Mouse (Mus musculus) midbrain, embryonic 16.5 days (tissue): ENCODE measurements at regions not wholly inside any gene's neighbourhood (a gene's known extent, or its start where the extent isn't known, plus 50 kb on each side); places are given as distances from the start of the nearest gene placed in this dataset.

Experiments used
- ATAC-seq: fragments of 200-750 bp; cut with Nextera tagmentation; 2 replicates; pipeline ENCODE4 v1.8.0; 2017; ENCODE audit warnings: moderate TSS enrichment
- H3K27ac ChIP-seq: fragments of 300-500 bp; sonication (generic); 2 replicates; pipeline ENCODE4 v1.5.1; 2014; ENCODE audit warnings: mild to moderate bottlenecking, low read length, mixed read lengths
- H3K27me3 ChIP-seq: fragments of 300-500 bp; sonication (generic); 2 replicates; pipeline ENCODE4 v1.6.1; 2014; ENCODE audit warnings: low read depth, low read length, mixed read lengths; ENCODE audit not compliant: control insufficient read depth, insufficient read depth
- H3K36me3 ChIP-seq: fragments of 300-500 bp; sonication (generic); 2 replicates; pipeline ENCODE4 v1.6.1; 2014; ENCODE audit warnings: mild to moderate bottlenecking, low read length, moderate library complexity, mixed read lengths; ENCODE audit not compliant: control insufficient read depth, insufficient read depth
- H3K4me1 ChIP-seq: fragments of 300-500 bp; sonication (generic); 2 replicates; pipeline ENCODE4 v1.6.1; 2014; ENCODE audit warnings: mild to moderate bottlenecking, low read length, mixed read lengths; ENCODE audit not compliant: control insufficient read depth, insufficient read depth
- H3K4me2 ChIP-seq: fragments of 300-500 bp; sonication (generic); 2 replicates; pipeline ENCODE4 v1.6.1; 2014; ENCODE audit warnings: mild to moderate bottlenecking, low read length, mixed read lengths
- H3K4me3 ChIP-seq: fragments of 300-500 bp; sonication (generic); 2 replicates; pipeline ENCODE4 v1.5.1; 2014; ENCODE audit warnings: low read depth, mild to moderate bottlenecking, low read length, moderate library complexity, mixed read lengths
- H3K9ac ChIP-seq: fragments of 300-500 bp; sonication (generic); 2 replicates; pipeline ENCODE4 v1.6.1; 2014; ENCODE audit warnings: low read depth, low read length, mixed read lengths
- H3K9me3 ChIP-seq: fragments of 300-500 bp; sonication (generic); replicated peaks from 2 replicates; pipeline ENCODE4 v1.6.1; 2014; ENCODE audit warnings: mild to moderate bottlenecking, low read length, mixed read lengths; ENCODE audit not compliant: control insufficient read depth, poor library complexity, severe bottlenecking
- WGBS: fragments of 180-500 bp; shearing (Covaris S2); extraction: QIAGEN DNeasy Blood & Tissue Kit; methylation state at CpG from one replicate; pipeline ENCODE4 v1.1.7; 2014; 5-methylcytosine and 5-hydroxymethylcytosine counted together

DNA sequence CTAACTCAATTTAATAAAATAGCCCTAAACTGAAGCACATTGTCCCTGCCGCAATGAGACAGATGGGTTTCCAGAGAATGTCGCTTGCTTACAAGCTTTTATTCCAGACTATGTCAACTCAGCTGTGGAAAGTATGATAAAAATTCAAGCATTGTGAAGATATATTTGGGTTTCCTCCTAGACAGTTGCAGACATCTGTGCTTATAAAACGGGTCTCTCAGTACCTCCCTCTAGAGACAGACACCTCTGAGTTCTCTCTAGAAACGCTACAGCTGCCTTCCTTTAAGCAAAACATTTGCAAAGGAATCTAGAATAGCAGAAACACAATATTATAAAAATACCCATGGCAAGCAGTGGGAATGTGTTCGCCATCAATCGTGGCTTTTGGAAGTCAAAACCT, 137.3 kb downstream of the Cox18 start:
- H3K4me2 ChIP-seq = no peak overlapping the region
- H3K36me3 ChIP-seq = no peaks in the 10 kb centered on the region
- no peaks in the 10 kb centered on the region for H3K27me3 ChIP-seq
- no peaks in the 10 kb centered on the region for H3K4me1 ChIP-seq
- 90% methylated on average over 6 of the region's 6 CpGs for WGBS
- no peak overlapping the region for H3K9ac ChIP-seq
- no peak overlapping the region for H3K4me3 ChIP-seq
- no peaks in the 10 kb centered on the region for H3K9me3 ChIP-seq
- ATAC-seq = no peak
- no peak overlapping the region for H3K27ac ChIP-seq

DNA sequence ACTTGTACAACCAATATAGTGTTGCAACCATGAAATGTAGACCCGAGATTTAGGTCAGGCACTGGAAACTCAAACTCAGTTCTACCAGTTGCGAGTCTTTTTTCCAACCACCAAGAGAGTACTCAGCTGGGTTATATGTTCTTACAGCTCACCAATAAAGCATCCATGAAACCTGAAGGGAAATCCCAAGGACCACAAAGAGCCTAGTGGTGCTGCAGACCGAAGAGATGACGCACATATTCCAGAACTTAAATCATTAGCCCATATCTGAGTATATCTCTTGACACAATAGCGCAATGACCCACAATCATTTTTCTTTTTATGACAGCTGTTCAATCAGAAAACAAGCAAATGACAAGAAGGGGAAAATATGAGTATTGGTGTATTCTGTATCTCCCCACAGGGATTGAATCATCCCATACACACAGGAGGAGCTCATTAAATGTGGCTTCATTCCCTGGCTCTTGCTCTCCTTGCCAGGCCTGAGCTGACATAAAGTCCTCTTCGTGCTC, 146.7 kb downstream of the Cox18 start:
- no peak overlapping the region for H3K9ac ChIP-seq
- H3K9me3 ChIP-seq = no peaks in the 10 kb centered on the region
- H3K27ac ChIP-seq = no peak overlapping the region
- no peaks in the 10 kb centered on the region for H3K4me1 ChIP-seq
- no peak overlapping the region for H3K4me2 ChIP-seq
- H3K4me3 ChIP-seq = no peak overlapping the region
- 95% methylated on average over 6 of the region's 6 CpGs for WGBS
- ATAC-seq = no peak
- H3K36me3 ChIP-seq = no peaks in the 10 kb centered on the region
- no peaks in the 10 kb centered on the region for H3K27me3 ChIP-seq

DNA sequence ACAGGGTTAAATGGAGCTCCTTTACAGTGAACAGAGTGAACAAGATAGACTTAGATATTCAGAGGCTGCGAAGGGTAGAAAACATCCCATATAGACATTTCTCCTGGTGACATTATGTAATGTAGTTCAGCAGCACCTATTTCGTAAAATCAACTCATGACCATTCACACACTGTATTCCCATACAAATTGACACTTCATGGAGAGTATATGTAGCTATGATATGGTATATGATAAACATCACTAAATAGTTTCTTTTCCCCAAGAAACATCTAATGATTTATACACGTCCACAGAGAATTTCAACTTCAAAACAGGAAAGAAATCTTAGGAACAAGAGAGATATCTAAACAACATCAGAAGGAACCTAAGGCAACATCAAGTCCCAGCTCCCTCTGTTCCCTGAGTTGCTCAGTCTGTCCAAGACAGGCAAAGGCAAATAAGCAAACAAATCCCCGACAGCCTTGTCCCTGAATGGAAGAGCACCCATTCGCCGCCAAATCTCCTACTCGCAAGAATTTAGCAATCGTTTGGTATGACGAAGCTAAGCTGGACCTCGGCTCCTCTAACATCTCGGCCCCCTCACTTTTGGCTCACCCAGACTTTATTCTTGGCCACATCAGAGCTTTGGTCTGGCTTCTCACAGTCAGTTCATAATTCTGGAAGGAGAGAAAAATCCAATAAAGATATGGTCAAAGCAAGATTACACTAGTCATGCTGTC, 148.0 kb downstream of the Cox18 start:
- H3K27ac ChIP-seq = no peak overlapping the region
- H3K4me1 ChIP-seq = no peaks in the 10 kb centered on the region
- no peaks in the 10 kb centered on the region for H3K9me3 ChIP-seq
- H3K9ac ChIP-seq = no peak overlapping the region
- no peak overlapping the region for H3K4me2 ChIP-seq
- ATAC-seq = no peak
- WGBS = 94% methylated on average over 11 of the region's 11 CpGs
- H3K36me3 ChIP-seq = no peaks in the 10 kb centered on the region
- no peak overlapping the region for H3K4me3 ChIP-seq
- H3K27me3 ChIP-seq = no peaks in the 10 kb centered on the region

DNA sequence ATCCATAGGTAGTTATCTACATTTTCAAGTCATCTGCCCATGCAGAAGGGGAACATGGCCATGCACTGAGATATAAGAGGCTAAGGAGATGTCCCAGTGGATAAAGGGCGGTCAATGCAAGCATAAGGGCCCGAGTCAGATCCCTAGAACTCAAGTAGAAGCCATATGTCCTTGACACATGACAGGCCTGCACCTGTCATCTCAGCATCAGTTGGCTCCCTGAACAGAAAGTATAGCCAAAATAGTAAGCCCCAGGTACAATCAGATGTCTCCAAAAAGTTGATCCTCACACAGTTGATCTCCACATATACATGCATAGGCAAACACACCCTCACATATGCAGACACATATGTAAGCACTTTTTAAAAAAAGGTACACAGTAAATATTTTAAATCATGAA, 152.0 kb downstream of the Cox18 start:
- H3K27ac ChIP-seq = no peak overlapping the region
- no peaks in the 10 kb centered on the region for H3K27me3 ChIP-seq
- H3K36me3 ChIP-seq = no peaks in the 10 kb centered on the region
- WGBS = 88% methylated on average over 2 of the region's 2 CpGs
- no peak overlapping the region for H3K4me3 ChIP-seq
- no peak for ATAC-seq
- no peaks in the 10 kb centered on the region for H3K9me3 ChIP-seq
- no peak overlapping the region for H3K9ac ChIP-seq
- H3K4me2 ChIP-seq = no peak overlapping the region
- H3K4me1 ChIP-seq = no peaks in the 10 kb centered on the region

DNA sequence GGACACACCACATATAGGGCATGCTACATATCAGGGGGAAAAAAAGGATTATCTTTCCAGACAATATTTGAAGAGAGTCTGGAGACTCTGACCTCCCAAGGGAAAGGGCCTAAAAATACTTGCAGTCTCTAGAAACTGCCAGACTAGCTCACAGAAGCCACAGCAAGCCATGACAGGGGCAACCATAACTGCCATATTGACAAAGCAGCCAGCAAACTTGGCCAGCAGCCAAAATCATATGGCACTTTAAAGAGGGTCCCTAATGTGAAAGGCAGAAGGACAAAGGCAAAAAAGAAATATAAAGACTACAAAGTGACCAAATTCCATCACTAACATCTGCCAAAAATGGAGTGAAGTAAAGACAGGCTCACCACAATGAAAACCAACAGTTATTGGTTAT, 155.2 kb downstream of the Cox18 start:
- H3K36me3 ChIP-seq = no peaks in the 10 kb centered on the region
- H3K9ac ChIP-seq = no peak overlapping the region
- no peak overlapping the region for H3K4me2 ChIP-seq
- H3K9me3 ChIP-seq = no peaks in the 10 kb centered on the region
- H3K4me1 ChIP-seq = no peaks in the 10 kb centered on the region
- ATAC-seq = no peak
- no peaks in the 10 kb centered on the region for H3K27me3 ChIP-seq
- H3K4me3 ChIP-seq = no peak overlapping the region
- no peak overlapping the region for H3K27ac ChIP-seq

DNA sequence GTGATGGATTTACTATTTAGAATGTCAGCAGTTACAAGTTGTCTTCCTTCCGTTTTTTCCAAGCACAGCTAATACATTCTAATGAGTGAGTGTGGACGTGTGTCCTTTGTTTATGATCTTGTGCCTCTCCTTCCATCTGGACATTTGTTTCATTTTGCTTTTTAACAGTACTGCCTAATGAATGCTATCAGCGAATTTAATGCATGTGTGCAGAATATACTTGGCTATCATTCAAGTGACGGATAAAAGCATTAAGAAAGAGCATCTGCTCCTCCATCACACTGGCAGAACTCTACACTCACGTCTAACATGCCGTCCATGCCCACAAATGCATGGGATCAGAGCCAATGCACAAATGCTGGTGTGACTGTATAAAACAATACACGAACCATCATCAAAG, 156.0 kb downstream of the Cox18 start:
- no peaks in the 10 kb centered on the region for H3K9me3 ChIP-seq
- no peak overlapping the region for H3K9ac ChIP-seq
- H3K4me3 ChIP-seq = no peak overlapping the region
- H3K27ac ChIP-seq = no peak overlapping the region
- no peaks in the 10 kb centered on the region for H3K36me3 ChIP-seq
- H3K4me2 ChIP-seq = no peak overlapping the region
- ATAC-seq = no peak
- no peaks in the 10 kb centered on the region for H3K27me3 ChIP-seq
- WGBS = 55% methylated on average over 7 of the region's 7 CpGs
- H3K4me1 ChIP-seq = no peaks in the 10 kb centered on the region

DNA sequence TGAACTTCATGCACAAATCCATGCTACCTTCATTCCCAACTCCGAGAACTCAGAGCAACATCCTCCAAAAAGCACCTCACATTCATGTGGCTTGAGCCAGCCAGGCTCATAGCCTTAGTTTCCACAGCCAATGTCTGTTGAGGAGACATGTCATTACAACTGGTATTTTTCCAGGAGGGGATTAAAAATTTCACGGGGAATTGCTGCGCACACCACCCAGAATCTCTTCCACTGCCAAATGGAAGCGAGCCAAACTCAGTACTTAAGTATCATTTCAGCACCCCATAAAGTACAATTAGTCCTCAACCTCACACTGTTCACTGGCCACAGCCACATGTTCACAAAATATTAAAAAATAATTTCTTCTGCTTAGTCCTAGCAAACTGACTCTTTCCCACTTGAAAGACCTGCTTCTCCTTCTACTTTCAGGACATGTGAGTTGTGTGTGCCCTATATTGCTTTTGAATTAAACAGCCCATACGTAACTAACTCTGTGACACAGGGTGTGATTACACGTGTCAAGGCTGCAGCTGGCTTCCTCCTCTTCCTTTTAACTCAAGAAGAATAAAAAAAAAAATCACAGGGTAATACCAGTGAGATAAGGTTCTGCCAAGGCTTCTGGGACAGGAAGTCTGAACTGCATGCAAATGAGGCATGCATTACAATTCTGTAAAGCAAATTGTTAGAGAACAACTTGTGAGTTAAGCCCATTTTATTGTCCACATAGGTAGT, 157.8 kb downstream of the Cox18 start:
- no peak for ATAC-seq
- H3K27ac ChIP-seq = no peak overlapping the region

DNA sequence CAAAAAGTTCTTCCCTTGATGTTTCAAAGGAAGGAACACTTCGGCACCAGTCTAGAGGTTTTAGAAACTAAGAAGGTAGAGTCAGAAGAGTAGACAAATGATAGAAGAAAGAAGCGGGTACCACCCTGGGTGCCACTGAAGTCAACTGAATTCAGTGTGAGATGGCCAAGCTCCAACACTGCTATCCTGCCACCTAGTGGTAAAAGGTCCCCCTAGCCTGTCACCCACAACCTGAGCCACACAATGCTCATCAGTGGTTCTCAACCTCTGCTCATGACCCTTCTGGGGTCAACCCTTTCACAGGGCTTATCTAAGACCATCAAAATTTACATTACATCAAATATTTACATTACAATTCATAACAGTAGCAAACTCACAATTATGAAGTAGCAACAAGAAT, 168.1 kb downstream of the Cox18 start:
- no peaks in the 10 kb centered on the region for H3K9me3 ChIP-seq

More for the DNA sequence above, 157.8 kb downstream of the Cox18 start:
- 58% methylated on average over 6 of the region's 6 CpGs for WGBS
- Histone ChIP-seq H3K4me3 (no peak overlapping the region), H3K4me2 (no peak overlapping the region), H3K27me3 (no peaks in the 10 kb centered on the region), H3K9ac (no peak overlapping the region), H3K4me1 (no peaks in the 10 kb centered on the region), H3K9me3 (no peaks in the 10 kb centered on the region), H3K36me3 (no peaks in the 10 kb centered on the region)

DNA sequence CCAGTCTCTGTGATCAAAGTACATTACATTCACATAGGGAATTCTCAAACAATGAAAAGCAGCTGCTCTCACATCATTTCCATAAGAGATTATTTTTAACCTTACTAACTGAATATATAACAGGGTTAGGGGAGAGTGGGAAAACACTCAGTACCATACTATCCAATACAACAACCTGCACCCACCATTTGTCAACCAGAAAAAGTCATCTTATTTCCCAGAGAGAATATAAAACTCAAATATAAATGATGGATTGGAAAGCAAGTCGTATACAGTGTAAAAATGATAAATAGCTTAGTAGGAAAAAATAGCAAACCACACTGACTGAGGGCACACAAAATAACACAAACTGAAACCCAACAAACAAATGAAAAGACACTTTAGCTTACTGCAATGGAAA, 169.4 kb upstream of the Adamts3 start:
- Histone ChIP-seq H3K27ac (no peak overlapping the region), H3K9me3 (no peaks in the 10 kb centered on the region), H3K4me2 (no peak overlapping the region), H3K27me3 (no peaks in the 10 kb centered on the region), H3K36me3 (no peaks in the 10 kb centered on the region), H3K9ac (no peak overlapping the region), H3K4me1 (no peaks in the 10 kb centered on the region), H3K4me3 (no peak overlapping the region)
- 88% methylated on average over 1 of the region's 1 CpGs for WGBS
- ATAC-seq = no peak

More for the DNA sequence above, 168.1 kb downstream of the Cox18 start:
- no peak for ATAC-seq
- H3K27ac ChIP-seq = no peak overlapping the region
- no peaks in the 10 kb centered on the region for H3K4me1 ChIP-seq
- no peak overlapping the region for H3K4me3 ChIP-seq
- H3K27me3 ChIP-seq = no peaks in the 10 kb centered on the region
- no peak overlapping the region for H3K4me2 ChIP-seq
- H3K36me3 ChIP-seq = no peaks in the 10 kb centered on the region
- H3K9ac ChIP-seq = no peak overlapping the region
- 70% methylated on average over 2 of the region's 2 CpGs for WGBS
